Mouse (Mus musculus) gastrocnemius, postnatal 36 days (tissue): Measurements from ENCODE around the gene Cyp2t4. TPM values are rescaled to one million over a fixed set of nuclear protein-coding genes. Genes with fewer than 3 reads are reported as not detected.

ENCODE experiments used
- microRNA-seq, 2 experiments: library from miRNA; unstranded; fragments of <30 nt; microRNA quantifications; one replicate each; pipeline ENCODE4 v1.2.0; 2021
- total RNA-seq, 2 experiments: library from RNA; stranded (reverse); gene quantifications; 2 replicates each; pipeline ENCODE4 v1.2.3; 2021

Gene Cyp2t4
- total RNA-seq, 2 experiments from 2014 or later, result not detected

Small RNA genes lying within 50 kb of the gene (microRNA-seq; reads per million reads assigned to microRNA genes)
- gene Mir1191, result 0 reads per million in 2 experiments
- 0 reads per million in 2 experiments for gene Mir3101

Other genes with a start within 250 kb of the Cyp2t4 start
- gene Cyp2a22, start 214.3 kb upstream of the Cyp2t4 start, total RNA-seq, result not detected
- gene Cyp2a12, start 124.6 kb upstream of the Cyp2t4 start, total RNA-seq, result not detected
- gene Cyp2f2, start 33.8 kb upstream of the Cyp2t4 start, total RNA-seq, result under 1 TPM; 0.67 to 0.89 TPM
- gene Egln2, start 13.1 kb downstream of the Cyp2t4 start, total RNA-seq, result 100 to 1,000 TPM in 1 of 2 experiments, 10 to 100 TPM in 1; 99.1 to 112 TPM
- gene Rab4b, start 25.2 kb downstream of the Cyp2t4 start, total RNA-seq, result 1 to 10 TPM; 8.5 to 9.3 TPM
- not detected for gene Gm21983, start 27.4 kb downstream of the Cyp2t4 start, total RNA-seq
- under 1 TPM; 0.57 to 0.69 TPM for gene Mia, start 27.4 kb downstream of the Cyp2t4 start, total RNA-seq
- 10 to 100 TPM; 11.6 to 18.1 TPM for gene BC024978, start 42.1 kb downstream of the Cyp2t4 start, total RNA-seq
- gene Snrpa, start 42.6 kb downstream of the Cyp2t4 start, total RNA-seq, result 10 to 100 TPM; 29.9 to 32.9 TPM
- 1 to 10 TPM; 3.3 to 3.6 TPM for gene Itpkc, start 74.9 kb downstream of the Cyp2t4 start, total RNA-seq
- 1 to 10 TPM; 2.5 to 3.1 TPM for gene Coq8b, start 79.3 kb downstream of the Cyp2t4 start, total RNA-seq
- gene Numbl, start 104.7 kb downstream of the Cyp2t4 start, total RNA-seq, result 1 to 10 TPM; 4.4 TPM
- 10 to 100 TPM; 62.1 to 65.3 TPM for gene Ltbp4, start 184.0 kb downstream of the Cyp2t4 start, total RNA-seq
- gene Shkbp1, start 202.3 kb downstream of the Cyp2t4 start, total RNA-seq, result 1 to 10 TPM; 1.7 to 2.1 TPM
- gene Gm20479, start 203.7 kb downstream of the Cyp2t4 start, total RNA-seq, result not detected